Mouse (Mus musculus): ENCODE data around the gene Foxe3.

GRCm38 (mm10) chr4:114902641-114903421 is 23.0 kb downstream of the Foxe3 start:
- TF ChIP-seq CTCF (IDR thresholded peaks at IDR 0.05; ENCODE audit: insufficient read depth, low read length), result no peak
- no peak for TF ChIP-seq POLR2A (IDR thresholded peaks at IDR 0.05; ENCODE audit: borderline replicate concordance, extremely low read depth, low read depth, low read length)
